Mouse (Mus musculus): ENCODE data around the gene Snrpa1.

Gene Snrpa1

GRCm38 (mm10) chr7:66080231-66080613 is 21.4 kb downstream of the Snrpa1 start:
- DNase-seq, result no peak

GRCm38 (mm10) chr7:66083757-66084156 is 25.0 kb downstream of the Snrpa1 start:
- DNase-seq, result no peak

GRCm38 (mm10) chr7:66084546-66084945 is 25.7 kb downstream of the Snrpa1 start:
- DNase-seq, result no peak

- DNase-seq, result peak; percentile 79
These were observed 28.8 kb downstream of the Snrpa1 start for GRCm38 (mm10) chr7:66087652-66088051.

- DNase-seq, result no peak
These were observed 29.3 kb downstream of the Snrpa1 start for GRCm38 (mm10) chr7:66088077-66088476.

GRCm38 (mm10) chr7:66090676-66091190 is 31.9 kb downstream of the Snrpa1 start:
- DNase-seq, result no peak

GRCm38 (mm10) chr7:66091553-66091952 is 32.8 kb downstream of the Snrpa1 start:
- DNase-seq, result no peak

- DNase-seq, result no peak
These were observed 33.9 kb downstream of the Snrpa1 start for GRCm38 (mm10) chr7:66092656-66093055.

- DNase-seq, result no peak
These were observed 35.3 kb downstream of the Snrpa1 start for GRCm38 (mm10) chr7:66094141-66094540.

- no peak for DNase-seq
These were observed 40.0 kb downstream of the Snrpa1 start for GRCm38 (mm10) chr7:66098803-66099202.

GRCm38 (mm10) chr7:66101866-66102265 is 43.1 kb downstream of the Snrpa1 start:
- no peak for DNase-seq

- DNase-seq, result no peak
These were observed 45.7 kb downstream of the Snrpa1 start for GRCm38 (mm10) chr7:66104531-66104930.

- no peak for DNase-seq
These were observed 47.0 kb downstream of the Snrpa1 start for GRCm38 (mm10) chr7:66105771-66106170.

- no peak for DNase-seq
These were observed 47.8 kb downstream of the Snrpa1 start for GRCm38 (mm10) chr7:66106581-66107056.

- no peak for DNase-seq
These were observed 48.4 kb downstream of the Snrpa1 start for GRCm38 (mm10) chr7:66107206-66107605.

- DNase-seq, result no peak
These were observed 49.1 kb downstream of the Snrpa1 start for GRCm38 (mm10) chr7:66107930-66108329.

- peak; percentile 88 for DNase-seq
These were observed 50.4 kb downstream of the Snrpa1 start, which contains the start of gene Chsy1 for GRCm38 (mm10) chr7:66108961-66109854. Chsy1 (plus strand) TSS chr7:66109515.

- no peak for DNase-seq
These were observed 51.2 kb downstream of the Snrpa1 start for GRCm38 (mm10) chr7:66109855-66110635.

- no peak for DNase-seq
These were observed 51.9 kb downstream of the Snrpa1 start for GRCm38 (mm10) chr7:66110636-66111112.

GRCm38 (mm10) chr7:66111211-66111610 is 52.4 kb downstream of the Snrpa1 start:
- DNase-seq, result no peak

- no peak for DNase-seq
These were observed 54.8 kb downstream of the Snrpa1 start for GRCm38 (mm10) chr7:66113561-66113960.

- DNase-seq, result no peak
These were observed 57.1 kb downstream of the Snrpa1 start for GRCm38 (mm10) chr7:66115821-66116343.

GRCm38 (mm10) chr7:66116906-66117482 is 58.2 kb downstream of the Snrpa1 start:
- no peak for DNase-seq
